Mouse (Mus musculus) splenic B cell, adult 2 months (primary cell): ENCODE data around the gene Dusp1.

Source experiments
- DNase-seq: peaks from one replicate; pipeline ENCODE4 v3.0.0-alpha.2; 2011; ENCODE audit warnings: low read depth, low spot score
- H3K27me3 ChIP-seq: 2 replicates; pipeline ENCODE4 v1.6.1; 2012; ENCODE audit warnings: mild to moderate bottlenecking, low read length, moderate library complexity, mixed read lengths; ENCODE audit not compliant: control insufficient read depth, poor library complexity, insufficient read depth, severe bottlenecking
- H3K36me3 ChIP-seq: 2 replicates; pipeline ENCODE4 v1.6.1; 2012; ENCODE audit warnings: mild to moderate bottlenecking, low read length, moderate library complexity, mixed read lengths; ENCODE audit not compliant: control insufficient read depth, poor library complexity, insufficient read depth, severe bottlenecking

Dusp1 gene

DNA sequence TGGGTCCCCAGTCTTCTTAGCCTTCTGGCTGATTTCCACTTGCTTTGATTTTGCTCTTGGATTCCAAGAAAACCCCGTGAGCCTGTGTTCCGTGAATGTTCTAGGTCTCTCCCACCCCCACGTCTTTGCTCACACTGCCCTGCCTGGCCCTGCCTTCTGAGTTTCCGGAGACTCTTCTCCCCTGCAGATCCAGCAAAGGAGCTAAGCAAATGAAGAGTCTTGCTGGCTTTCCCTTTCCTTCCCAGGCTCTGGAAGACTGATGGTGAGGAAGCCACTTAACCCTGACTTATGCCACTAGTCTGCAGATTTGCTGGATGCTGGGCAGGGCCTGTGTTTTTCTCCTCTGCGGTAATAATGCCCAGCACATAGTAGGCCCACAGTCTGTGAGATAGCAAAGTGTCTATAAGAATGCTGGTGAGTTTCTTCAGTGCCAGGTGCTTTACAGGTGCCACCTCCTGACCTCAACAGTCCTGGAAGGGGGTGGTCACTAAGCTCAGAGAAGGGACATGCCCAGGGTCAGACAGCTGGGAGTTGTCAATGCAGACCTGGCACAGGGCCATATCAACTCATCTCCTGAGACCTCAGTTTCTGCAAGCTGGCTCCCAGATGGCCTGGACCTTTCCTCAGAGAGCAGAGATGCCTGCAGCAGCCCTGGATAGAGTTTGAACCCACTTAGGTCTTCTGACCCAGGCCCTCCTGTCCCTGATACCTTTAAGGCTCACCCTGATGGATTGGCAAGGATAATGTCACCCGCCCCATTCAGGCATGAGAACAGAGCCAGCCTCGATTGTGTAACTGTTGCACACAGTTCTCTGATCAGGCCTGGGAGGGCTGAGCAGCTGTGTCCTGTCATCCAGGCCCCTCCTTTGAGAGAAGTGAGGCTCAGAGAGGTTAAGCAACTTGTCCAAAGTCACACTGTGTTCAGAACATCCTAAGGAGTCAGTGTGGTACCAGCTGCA, 49.8 kb downstream of the Dusp1 start:
- Histone ChIP-seq H3K27me3 (no peaks in the 10 kb centered on the region), H3K36me3 (no peaks in the 10 kb centered on the region)
- DNase-seq: no peak

- H3K27me3 ChIP-seq: no peaks in the 10 kb centered on the region
- no peaks in the 10 kb centered on the region for H3K36me3 ChIP-seq
- DNase-seq: no peak
Measured at GRCm38 (mm10) chr17:26511256-26511655, 50.7 kb downstream of the Dusp1 start.

DNA sequence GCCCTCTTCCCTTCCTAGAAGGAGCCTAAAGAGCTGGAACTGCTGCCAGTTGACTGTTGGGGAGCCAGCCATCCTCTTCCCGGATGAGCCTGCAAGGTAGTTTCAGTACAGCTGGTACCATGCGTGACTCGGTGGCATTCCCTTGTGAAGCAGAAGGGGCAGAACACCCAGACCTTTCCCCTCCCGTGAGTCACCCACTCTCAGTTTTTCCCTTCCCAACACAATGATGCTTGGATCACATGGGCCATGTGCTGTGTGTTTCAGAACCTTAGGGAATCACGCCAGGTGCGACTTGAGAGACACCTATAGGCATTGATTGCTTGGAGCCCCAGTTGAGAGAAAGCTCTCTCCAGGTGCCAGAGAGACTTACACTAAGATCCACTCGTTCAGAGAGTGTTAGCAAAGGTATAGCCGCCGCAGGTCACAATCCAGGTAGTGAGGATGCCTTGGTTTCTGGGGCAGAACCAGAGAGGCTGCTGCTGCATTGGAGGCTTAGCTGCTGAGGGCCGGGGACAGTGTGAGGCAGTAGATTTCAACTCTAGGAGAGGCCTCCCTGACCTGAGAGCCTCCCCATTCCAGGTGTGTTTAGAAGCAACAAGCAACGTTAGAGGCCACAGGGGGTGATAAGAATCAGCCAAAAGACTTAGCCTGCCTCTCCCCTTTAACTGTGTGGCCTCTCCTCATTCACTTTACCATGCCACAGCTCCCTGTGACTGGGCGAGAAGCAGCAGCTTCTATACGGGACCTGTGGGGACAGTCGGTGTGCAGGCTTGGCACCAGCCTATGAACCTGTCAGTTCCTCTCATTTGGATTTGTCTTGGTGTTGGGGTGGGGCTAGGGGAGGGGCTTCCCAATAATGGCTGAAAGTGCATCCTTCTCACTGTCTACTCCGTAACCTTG, 51.5 kb downstream of the Dusp1 start:
- Histone ChIP-seq H3K27me3 (no peaks in the 10 kb centered on the region), H3K36me3 (no peaks in the 10 kb centered on the region)
- no peak for DNase-seq

DNA sequence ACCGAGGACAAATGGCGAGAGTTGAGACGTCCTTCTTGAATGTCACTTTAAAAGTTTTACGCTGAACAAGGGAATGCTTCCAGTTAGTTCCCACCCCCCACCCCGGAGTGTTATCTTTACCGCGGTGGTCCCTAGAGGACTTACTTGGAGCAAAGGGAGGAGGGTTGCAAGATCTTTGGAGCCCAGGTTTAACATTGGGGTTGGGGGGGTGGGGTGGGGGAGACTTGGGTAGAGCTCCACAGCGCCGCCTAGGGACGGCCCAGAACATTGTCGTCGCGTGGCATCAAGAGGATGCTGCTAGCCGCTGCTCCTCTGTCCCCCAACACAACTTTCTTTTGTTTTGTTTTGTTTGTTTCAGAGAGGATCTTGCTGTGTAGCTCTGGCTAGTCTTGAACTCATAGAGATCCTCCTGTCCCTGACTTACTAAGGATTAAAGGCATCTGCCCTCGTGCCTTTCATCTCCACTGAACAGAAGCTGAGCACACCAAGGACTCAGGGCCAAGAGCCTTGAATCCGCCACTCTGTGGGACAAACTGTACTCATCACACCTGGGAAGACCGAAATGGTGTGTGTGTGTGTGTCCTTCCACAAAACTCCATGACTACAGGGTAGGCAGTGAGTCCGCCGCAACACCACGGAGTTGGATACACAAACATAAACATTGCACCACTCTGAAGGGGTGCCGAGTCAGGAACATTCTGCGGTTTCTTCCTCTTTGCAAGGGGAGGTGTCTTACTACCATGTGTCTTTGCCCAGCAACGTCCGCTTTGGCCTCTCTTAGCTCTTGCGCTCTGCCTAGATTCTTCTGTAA, 52.8 kb downstream of the Dusp1 start:
- Histone ChIP-seq H3K36me3 (no peaks in the 10 kb centered on the region), H3K27me3 (no peaks in the 10 kb centered on the region)
- peak; percentile 91 for DNase-seq

- H3K27me3 ChIP-seq: no peaks in the 10 kb centered on the region
- DNase-seq: peak; percentile 99
- H3K36me3 ChIP-seq: no peaks in the 10 kb centered on the region
Measured at GRCm38 (mm10) chr17:26508345-26508960, 53.5 kb downstream of the Dusp1 start.

DNA sequence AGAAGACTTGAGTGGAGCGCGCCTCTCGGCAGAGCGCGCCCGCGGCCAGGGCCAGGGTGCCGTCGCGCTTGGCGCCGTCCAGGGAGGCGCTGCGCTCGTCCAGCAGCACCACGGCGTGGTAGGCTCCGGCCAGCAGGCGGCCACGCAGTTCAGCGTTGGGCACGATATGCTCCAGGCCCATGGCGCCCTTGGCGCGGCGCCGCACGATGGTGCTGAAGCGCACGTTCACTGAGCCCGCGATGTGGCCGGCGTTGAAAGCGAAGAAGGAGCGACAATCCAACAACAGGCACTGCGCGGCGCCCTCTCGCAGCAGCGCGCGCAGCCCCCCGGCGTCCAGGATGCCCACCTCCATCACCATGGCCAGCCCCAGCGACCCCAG, 54.0 kb downstream of the Dusp1 start:
- no peak for DNase-seq
- Histone ChIP-seq H3K27me3 (no peaks in the 10 kb centered on the region), H3K36me3 (no peaks in the 10 kb centered on the region)

DNA sequence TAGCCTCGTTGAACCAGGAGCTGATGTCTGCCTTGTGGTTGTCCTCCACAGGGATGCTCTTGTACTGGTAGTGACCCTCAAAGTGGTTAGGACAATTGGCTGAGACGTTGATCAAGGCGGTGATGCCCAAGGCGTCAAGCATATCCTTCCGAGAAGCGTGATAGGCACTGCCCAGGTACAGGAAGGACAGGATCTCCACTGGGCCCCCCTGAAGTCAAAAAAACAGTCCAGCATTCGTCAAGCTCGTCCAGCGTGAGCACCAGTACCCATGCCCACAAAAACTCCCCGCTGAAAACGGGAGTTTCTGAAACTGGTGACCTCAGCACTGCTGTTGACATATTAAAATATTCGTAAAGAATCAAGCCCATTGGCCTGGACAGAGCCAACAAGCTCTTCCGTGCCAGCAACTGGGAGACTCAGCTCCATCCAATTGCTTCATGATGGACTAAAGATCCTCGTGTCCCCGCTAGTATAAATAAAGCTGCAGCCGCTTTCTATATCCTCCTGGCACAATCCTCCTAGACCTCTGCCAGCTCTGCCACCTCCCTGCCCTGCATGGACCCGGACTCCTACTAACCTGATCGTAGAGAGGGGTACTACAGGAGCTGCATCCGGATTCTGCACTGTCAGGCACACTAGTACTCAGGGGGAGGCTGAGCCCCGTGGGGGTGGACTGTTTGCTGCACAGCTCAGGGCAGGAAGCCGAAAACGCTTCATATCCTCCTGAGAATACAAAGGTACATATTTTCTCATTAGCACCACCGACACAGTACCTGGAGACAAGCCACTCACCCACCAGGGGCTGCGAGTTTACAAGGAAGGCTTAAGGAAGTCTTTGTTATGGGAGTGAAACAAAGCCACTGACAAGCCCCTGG, 54.7 kb downstream of the Dusp1 start:
- H3K36me3 ChIP-seq: no peaks in the 10 kb centered on the region
- peak; percentile 69 for DNase-seq
- no peaks in the 10 kb centered on the region for H3K27me3 ChIP-seq

DNA sequence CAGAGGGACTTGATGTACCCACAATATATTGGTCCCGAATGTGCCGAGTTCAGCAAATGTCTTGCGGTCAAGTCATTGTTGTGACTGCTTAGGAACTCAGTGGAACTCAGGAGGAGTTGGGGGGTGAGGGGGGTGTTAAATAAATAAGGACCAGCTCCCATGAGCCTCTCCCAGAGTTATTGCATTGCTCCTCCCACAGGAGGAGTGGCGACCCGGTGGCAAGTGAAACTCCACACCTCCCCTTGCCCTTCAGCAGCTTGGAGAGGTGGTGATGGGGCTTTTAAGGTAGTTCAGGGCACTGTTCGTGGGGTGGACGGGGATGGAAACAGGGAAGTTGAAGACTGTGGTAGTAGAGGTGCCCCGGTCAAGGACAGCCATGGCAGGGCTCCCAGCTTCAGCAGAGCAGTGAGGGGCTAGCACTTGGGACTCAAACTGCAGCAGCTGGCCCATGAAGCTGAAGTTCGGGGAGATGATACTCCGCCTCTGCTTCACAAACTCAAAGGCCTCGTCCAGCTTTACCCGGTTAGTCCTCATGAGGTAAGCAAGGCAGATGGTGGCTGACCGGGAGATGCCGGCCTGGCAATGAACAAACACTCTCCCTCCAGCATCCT, 55.8 kb downstream of the Dusp1 start:
- Histone ChIP-seq H3K27me3 (no peaks in the 10 kb centered on the region), H3K36me3 (no peaks in the 10 kb centered on the region)
- DNase-seq: peak; percentile 42

- DNase-seq: peak; percentile 42
- H3K36me3 ChIP-seq: no peaks in the 10 kb centered on the region
- H3K27me3 ChIP-seq: no peaks in the 10 kb centered on the region
Measured at GRCm38 (mm10) chr17:26505181-26505581, 56.7 kb downstream of the Dusp1 start.

DNA sequence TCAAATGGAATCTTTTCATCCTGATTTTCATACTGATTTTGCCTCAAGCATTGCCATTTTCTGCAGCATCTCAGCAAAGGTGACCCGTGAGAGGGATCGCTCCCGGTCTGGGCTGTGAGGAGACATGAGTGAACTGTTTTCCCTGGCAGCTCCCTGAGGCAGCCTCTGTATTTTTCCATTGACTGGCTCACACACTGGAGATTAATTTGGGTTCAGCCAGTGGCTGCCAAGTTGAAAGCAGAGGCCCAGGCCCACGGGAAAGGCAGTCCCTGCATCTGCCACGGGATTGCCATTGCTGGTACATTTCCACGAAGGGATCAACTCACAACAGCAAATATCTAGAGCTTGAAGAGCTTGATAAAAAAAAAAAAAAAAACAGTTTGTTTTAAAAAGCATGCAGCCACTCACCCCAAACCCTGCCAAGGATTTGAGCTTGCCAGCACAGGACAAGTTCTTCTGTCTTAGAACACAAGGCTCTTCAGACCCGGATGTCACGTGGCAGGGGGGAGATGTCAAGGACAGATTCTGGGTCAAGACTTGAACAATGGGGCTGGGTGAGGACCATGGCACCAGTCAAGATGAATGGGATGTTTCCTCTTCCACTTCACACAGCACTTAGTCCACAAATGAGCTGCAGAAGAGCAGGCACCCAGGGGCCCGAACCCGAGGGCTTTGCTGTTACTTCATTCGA, 57.8 kb downstream of the Dusp1 start:
- DNase-seq: peak; percentile 48
- Histone ChIP-seq H3K27me3 (no peaks in the 10 kb centered on the region), H3K36me3 (no peaks in the 10 kb centered on the region)

- no peaks in the 10 kb centered on the region for H3K27me3 ChIP-seq
- peak; percentile 91 for DNase-seq
Measured at GRCm38 (mm10) chr17:26502808-26503671, 58.9 kb downstream of the Dusp1 start.

GRCm38 (mm10) chr17:26501826-26502225, 60.1 kb downstream of the Dusp1 start:
- Histone ChIP-seq H3K36me3 (no peaks in the 10 kb centered on the region), H3K27me3 (no peaks in the 10 kb centered on the region)
- peak; percentile 33 for DNase-seq

More at GRCm38 (mm10) chr17:26502808-26503671, 58.9 kb downstream of the Dusp1 start:
- H3K36me3 ChIP-seq: no peaks in the 10 kb centered on the region
